Mouse (Mus musculus) hindbrain, embryonic 10.5 days (tissue): ENCODE measurements around the gene Stk38. TPM values are rescaled to one million over a fixed set of nuclear protein-coding genes. Genes with fewer than 3 reads are reported as not detected.

Experiments
- DNase-seq: peaks from one replicate; pipeline ENCODE4 v3.0.0-alpha.2; 2017; ENCODE audit warnings: low spot score
- H3K27ac ChIP-seq: fragments of 300-500 bp; sonication (generic); 2 replicates; pipeline ENCODE4 v1.5.1; 2016; ENCODE audit warnings: mild to moderate bottlenecking, moderate library complexity
- H3K27me3 ChIP-seq: fragments of 300-500 bp; sonication (generic); 2 replicates; pipeline ENCODE4 v1.6.1; 2016; ENCODE audit warnings: mild to moderate bottlenecking; ENCODE audit not compliant: poor library complexity, insufficient read depth, severe bottlenecking
- H3K36me3 ChIP-seq: fragments of 300-500 bp; sonication (generic); 2 replicates; pipeline ENCODE4 v1.6.1; 2016; ENCODE audit warnings: mild to moderate bottlenecking, moderate library complexity
- H3K4me1 ChIP-seq: fragments of 300-500 bp; sonication (generic); replicated peaks from 2 replicates; pipeline ENCODE4 v1.6.1; 2016; ENCODE audit warnings: mild to moderate bottlenecking
- H3K4me3 ChIP-seq: fragments of 300-500 bp; sonication (generic); 2 replicates; pipeline ENCODE4 v1.5.1; 2016; ENCODE audit warnings: mild to moderate bottlenecking, moderate library complexity
- H3K9me3 ChIP-seq: fragments of 300-500 bp; sonication (generic); 2 replicates; pipeline ENCODE4 v1.6.1; 2016; ENCODE audit warnings: mild to moderate bottlenecking, moderate library complexity
- WGBS: fragments of 180-500 bp; shearing (Covaris S2); methylation state at CpG from one replicate; pipeline ENCODE4 v1.1.7; 2016; 5-methylcytosine and 5-hydroxymethylcytosine counted together
- polyA plus RNA-seq: library from polyadenylated mRNA; unstranded; fragments of >200 nt; fragmentation: Nextera tagmentation; extraction: Ambion mirVana; gene quantifications from 2 replicates; pipeline ENCODE4 v1.2.1, GENCODE M21; 2016

The Stk38 gene
- polyA plus RNA-seq, 1 experiment from 2014 or later: 133 TPM

DNA sequence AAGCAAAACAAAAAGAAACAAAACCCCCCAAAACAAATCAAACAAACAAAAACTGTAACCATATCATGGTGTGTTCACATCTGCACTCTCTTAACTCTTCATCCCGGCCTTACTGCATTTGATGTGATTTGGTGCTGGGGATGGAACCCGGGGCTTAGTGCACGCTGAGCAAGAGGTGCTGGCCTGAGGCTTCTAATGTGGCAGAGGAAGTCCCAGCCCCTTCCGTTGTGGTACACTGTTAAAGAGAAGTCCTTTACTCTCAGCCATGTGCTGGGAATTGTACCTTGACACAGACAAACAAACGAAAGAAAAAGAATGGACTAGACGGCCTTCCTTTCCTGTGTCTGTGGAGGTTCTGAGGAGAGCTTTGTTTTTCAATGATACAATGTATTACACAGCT, 85.7 kb downstream of the Stk38 start:
- Histone ChIP-seq H3K27me3 (no peaks in the 10 kb centered on the region), H3K9me3 (no peaks in the 10 kb centered on the region), H3K36me3 (no peaks in the 10 kb centered on the region), H3K4me1 (peaks cover 32% of the 10 kb centered on the region), H3K27ac (no peak overlapping the region), H3K4me3 (no peak overlapping the region)
- no peak for DNase-seq
- 75% methylated on average over 6 of the region's 6 CpGs for WGBS

DNA sequence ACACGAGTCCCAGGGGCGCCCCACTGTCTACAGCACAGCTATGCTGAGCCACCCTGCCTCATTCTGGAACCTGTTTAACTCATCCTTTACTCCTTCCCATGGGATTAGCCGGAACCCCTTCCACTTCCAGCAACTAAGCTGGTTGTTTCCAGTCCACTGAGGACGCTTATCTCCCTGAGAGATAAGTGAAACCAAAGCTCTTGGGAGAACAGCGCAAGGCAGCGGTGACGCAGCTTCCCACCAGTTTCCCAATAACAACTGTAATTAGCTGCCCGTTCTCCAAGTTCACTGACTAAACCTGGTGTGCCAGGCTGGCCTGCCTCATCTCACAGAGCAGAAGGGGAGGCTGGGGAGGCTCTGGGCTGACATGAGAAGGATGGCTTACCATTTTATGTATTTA, 86.7 kb downstream of the Stk38 start:
- DNase-seq: no peak
- WGBS: 80% methylated on average over 8 of the region's 8 CpGs
- no peak overlapping the region for H3K4me3 ChIP-seq
- no peak overlapping the region for H3K27ac ChIP-seq
- H3K9me3 ChIP-seq: no peaks in the 10 kb centered on the region
- H3K4me1 ChIP-seq: peaks cover 24% of the 10 kb centered on the region
- no peaks in the 10 kb centered on the region for H3K36me3 ChIP-seq
- H3K27me3 ChIP-seq: no peaks in the 10 kb centered on the region

Other genes with a start within 250 kb of the Stk38 start
- 3.9 and 8.9 TPM in 2 replicates for gene Mapk13, start 238.7 kb downstream of the Stk38 start, polyA plus RNA-seq
- 9.8 and 12.2 TPM in 2 replicates for gene Brpf3, start 206.9 kb downstream of the Stk38 start, polyA plus RNA-seq
- not detected in 2 replicates for gene Pnpla1, start 149.6 kb downstream of the Stk38 start, polyA plus RNA-seq
- gene 4930539E08Rik, start 92.7 kb downstream of the Stk38 start, polyA plus RNA-seq: 0.07 and 0.31 TPM in 2 replicates
- gene Pxt1, start 64.2 kb downstream of the Stk38 start, polyA plus RNA-seq: 0.16 and 0.26 TPM in 2 replicates
- 103 and 111 TPM in 2 replicates for gene Kctd20, start 56.0 kb downstream of the Stk38 start, polyA plus RNA-seq
- gene Srsf3, start 24.6 kb upstream of the Stk38 start, polyA plus RNA-seq: 723 and 795 TPM in 2 replicates
- 29.9 and 36.0 TPM in 2 replicates for gene Cdkn1a, start 83.0 kb upstream of the Stk38 start, polyA plus RNA-seq
- gene Rab44, start 106.2 kb upstream of the Stk38 start, polyA plus RNA-seq: 0.04 TPM in 1 of 2 replicates, not detected in the other
- gene Cpne5, start 230.2 kb upstream of the Stk38 start, polyA plus RNA-seq: 3.0 and 5.6 TPM in 2 replicates